Mouse (Mus musculus): ENCODE results near the gene Large2.

DNA sequence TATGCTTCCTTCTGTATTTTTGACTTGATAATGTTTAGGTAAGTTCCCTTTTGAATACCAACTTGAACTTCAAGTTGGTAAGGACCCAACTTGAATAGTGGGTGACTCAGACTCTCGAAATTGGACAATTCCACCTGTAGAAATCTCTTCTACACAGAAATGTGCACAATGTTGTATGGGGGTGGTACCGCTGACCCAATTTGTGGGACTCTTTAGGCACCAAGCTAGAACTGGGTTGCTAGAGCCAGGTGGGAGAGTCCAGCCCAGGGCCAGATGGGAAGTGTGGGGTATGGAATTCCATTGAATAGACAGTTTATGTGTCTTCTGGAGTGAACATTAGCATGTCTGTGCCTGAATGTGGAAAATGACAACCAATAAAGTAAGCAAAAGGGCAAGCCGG lies 20.9 kb upstream of the Large2 start:
- TF ChIP-seq CTCF (IDR thresholded peaks at IDR 0.05; ENCODE audit: low read depth, low read length), result no peak
- TF ChIP-seq POLR2A (IDR thresholded peaks at IDR 0.05; ENCODE audit: borderline replicate concordance, low read depth, low read length), result no peak
